Mouse (Mus musculus): ENCODE results near the gene Zgrf1. TPM values are rescaled to one million over a fixed set of nuclear protein-coding genes. Genes with fewer than 3 reads are reported as not detected.

The Zgrf1 gene
- total RNA-seq, 2 experiments from 2014 or later = 8.8 to 22.7 TPM

GRCm38 (mm10) chr3:127553720-127554043 is 393 bp downstream of the Zgrf1 start:
- ATAC-seq (replicated peaks; ENCODE audit: low FRiP score, poor library complexity, severe bottlenecking) = no peak

GRCm38 (mm10) chr3:127554723-127555122 is 1.4 kb downstream of the Zgrf1 start:
- no peak for ATAC-seq (replicated peaks; ENCODE audit: low FRiP score, poor library complexity, severe bottlenecking)

- no peak for ATAC-seq (replicated peaks; ENCODE audit: low FRiP score, poor library complexity, severe bottlenecking)
Measured at GRCm38 (mm10) chr3:127558201-127558600, 4.9 kb downstream of the Zgrf1 start.

GRCm38 (mm10) chr3:127562974-127563373 is 9.7 kb downstream of the Zgrf1 start:
- ATAC-seq (replicated peaks; ENCODE audit: low FRiP score, poor library complexity, severe bottlenecking) = no peak

- no peak for ATAC-seq (replicated peaks; ENCODE audit: low FRiP score, poor library complexity, severe bottlenecking)
Measured at GRCm38 (mm10) chr3:127565129-127565528, 11.8 kb downstream of the Zgrf1 start.

GRCm38 (mm10) chr3:127572557-127572956 is 19.3 kb downstream of the Zgrf1 start:
- ATAC-seq (replicated peaks; ENCODE audit: low FRiP score, poor library complexity, severe bottlenecking) = 0 out of 2 replicates have a peak, but pooled peaks have one; percentile 55

- ATAC-seq (replicated peaks; ENCODE audit: low FRiP score, poor library complexity, severe bottlenecking) = no peak
Measured at GRCm38 (mm10) chr3:127597136-127597535, 43.8 kb downstream of the Zgrf1 start.

- no peak for ATAC-seq (replicated peaks; ENCODE audit: low FRiP score, poor library complexity, severe bottlenecking)
Measured at GRCm38 (mm10) chr3:127608109-127608508, 54.8 kb downstream of the Zgrf1 start.

GRCm38 (mm10) chr3:127625296-127625695 is 72.0 kb downstream of the Zgrf1 start:
- peak; percentile 78 for ATAC-seq (replicated peaks; ENCODE audit: low FRiP score, poor library complexity, severe bottlenecking)

- ATAC-seq (replicated peaks; ENCODE audit: low FRiP score, poor library complexity, severe bottlenecking) = no peak
Measured at GRCm38 (mm10) chr3:127625701-127626399, 72.6 kb downstream of the Zgrf1 start.

GRCm38 (mm10) chr3:127626524-127626923 is 73.2 kb downstream of the Zgrf1 start:
- ATAC-seq (replicated peaks; ENCODE audit: low FRiP score, poor library complexity, severe bottlenecking) = no peak

GRCm38 (mm10) chr3:127627151-127627955 is 74.1 kb downstream of the Zgrf1 start:
- ATAC-seq (replicated peaks; ENCODE audit: low FRiP score, poor library complexity, severe bottlenecking) = no peak

- ATAC-seq (replicated peaks; ENCODE audit: low FRiP score, poor library complexity, severe bottlenecking) = no peak
Measured at GRCm38 (mm10) chr3:127627956-127628310, 74.6 kb downstream of the Zgrf1 start.

GRCm38 (mm10) chr3:127628311-127629184 is 75.3 kb downstream of the Zgrf1 start:
- ATAC-seq (replicated peaks; ENCODE audit: low FRiP score, poor library complexity, severe bottlenecking) = no peak

- ATAC-seq (replicated peaks; ENCODE audit: low FRiP score, poor library complexity, severe bottlenecking) = no peak
Measured at GRCm38 (mm10) chr3:127630190-127630589, 76.9 kb downstream of the Zgrf1 start.

GRCm38 (mm10) chr3:127630735-127631372 is 77.6 kb downstream of the Zgrf1 start:
- no peak for ATAC-seq (replicated peaks; ENCODE audit: low FRiP score, poor library complexity, severe bottlenecking)

- ATAC-seq (replicated peaks; ENCODE audit: low FRiP score, poor library complexity, severe bottlenecking) = no peak
Measured at GRCm38 (mm10) chr3:127631582-127631981, 78.3 kb downstream of the Zgrf1 start.

- ATAC-seq (replicated peaks; ENCODE audit: low FRiP score, poor library complexity, severe bottlenecking) = no peak
Measured at GRCm38 (mm10) chr3:127632531-127632930, 79.2 kb downstream of the Zgrf1 start.

- no peak for ATAC-seq (replicated peaks; ENCODE audit: low FRiP score, poor library complexity, severe bottlenecking)
Measured at GRCm38 (mm10) chr3:127633080-127634032, 80.1 kb downstream of the Zgrf1 start, which contains the start of gene Neurog2. TSS of gene Neurog2 (plus strand) at chr3:127633135.
